Mouse (Mus musculus) T-cell, adult 2 months (primary cell): Measurements from ENCODE around the gene Ttc3.

Experiments
- DNase-seq: peaks from one replicate; pipeline ENCODE4 v3.0.0; 2022; ENCODE audit warnings: low spot score

The Ttc3 gene

DNA sequence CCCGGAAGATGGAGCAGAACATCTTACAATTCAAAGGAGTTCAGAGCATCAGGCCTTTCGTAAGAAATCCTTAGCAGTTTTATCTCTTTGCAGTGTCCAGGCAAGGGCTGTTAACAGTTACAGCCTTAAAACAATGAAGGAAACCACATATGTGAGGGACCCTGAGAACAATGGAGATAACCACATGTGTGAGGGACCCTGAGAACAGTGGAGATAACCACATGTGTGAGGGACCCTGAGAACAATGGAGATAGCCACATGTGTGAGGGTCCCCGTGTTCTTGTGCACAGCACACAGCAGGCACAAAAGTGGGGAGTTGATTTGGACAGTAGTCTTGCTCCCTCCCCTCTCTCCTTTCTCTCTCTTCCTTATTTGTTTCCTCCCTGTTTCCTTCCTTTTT, 12.3 kb upstream of the Ttc3 start:
- no peak for DNase-seq

DNA sequence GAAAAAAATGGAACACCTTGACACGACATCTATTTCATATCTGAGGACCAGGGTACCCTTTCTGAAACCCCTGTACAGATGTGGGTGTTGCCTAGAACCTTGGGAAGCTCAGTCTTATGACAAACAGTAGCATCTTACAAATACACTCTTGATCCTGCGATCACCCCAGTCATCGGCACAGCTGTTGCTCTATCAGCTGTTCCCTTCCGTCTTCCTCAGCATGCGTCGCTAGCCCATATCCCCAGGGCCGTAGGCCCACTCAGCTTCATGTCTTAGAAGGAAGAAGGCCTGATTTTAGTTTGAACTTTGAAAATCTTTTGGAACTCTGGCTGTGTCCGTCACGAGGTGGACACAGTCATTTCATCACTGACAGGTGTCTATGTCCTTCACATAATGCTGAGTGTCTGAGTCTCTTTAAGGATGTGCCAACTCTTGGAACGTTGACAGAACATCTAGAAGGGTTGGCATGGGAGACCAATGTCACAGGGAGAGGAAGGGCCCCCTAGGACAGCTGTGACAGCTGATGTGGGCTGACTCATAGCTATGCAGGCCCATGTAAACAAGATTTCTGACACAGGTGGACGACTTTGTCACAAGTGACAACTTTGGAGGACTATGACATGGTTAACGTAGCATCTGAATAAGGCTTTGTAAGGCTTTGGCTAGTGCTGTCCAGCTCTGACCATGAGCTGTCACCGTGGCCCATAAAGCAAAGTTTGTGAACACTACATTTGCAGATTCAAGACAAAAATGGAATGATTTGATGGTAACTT, 9.7 kb upstream of the Ttc3 start:
- DNase-seq, result no peak

DNA sequence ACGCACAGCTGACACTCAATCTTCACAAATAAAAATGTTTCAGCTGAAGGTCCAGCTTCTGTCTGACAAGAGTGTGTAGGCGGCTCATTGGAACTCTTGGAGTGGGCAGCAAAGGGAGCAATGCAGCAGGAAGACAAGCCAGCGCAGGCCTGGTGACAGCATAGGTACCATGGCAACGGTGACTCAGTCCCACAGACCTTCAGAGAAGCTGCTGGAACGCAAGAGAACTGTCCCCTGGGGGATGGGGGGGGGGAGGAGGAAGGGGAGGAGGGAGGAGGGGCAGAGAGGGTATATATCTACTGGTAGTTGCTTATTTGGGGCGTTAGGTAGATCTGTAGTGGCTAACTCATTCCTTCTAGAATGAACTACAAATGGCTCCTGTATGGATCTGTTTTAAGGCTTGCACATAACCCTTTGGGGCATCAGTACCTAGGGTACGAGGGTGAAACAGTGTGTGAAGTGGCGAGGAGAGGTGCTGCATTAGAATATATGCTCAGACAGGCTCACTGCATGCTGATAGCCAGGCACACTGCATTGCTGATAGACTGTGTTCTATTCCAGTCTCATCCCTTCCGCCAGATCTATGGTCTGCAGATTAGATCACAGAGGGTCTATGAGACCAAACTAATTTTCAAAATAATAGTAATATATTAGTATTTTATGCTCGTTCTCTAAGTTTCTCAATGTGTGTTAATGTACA, 8.1 kb upstream of the Ttc3 start:
- no peak for DNase-seq

DNA sequence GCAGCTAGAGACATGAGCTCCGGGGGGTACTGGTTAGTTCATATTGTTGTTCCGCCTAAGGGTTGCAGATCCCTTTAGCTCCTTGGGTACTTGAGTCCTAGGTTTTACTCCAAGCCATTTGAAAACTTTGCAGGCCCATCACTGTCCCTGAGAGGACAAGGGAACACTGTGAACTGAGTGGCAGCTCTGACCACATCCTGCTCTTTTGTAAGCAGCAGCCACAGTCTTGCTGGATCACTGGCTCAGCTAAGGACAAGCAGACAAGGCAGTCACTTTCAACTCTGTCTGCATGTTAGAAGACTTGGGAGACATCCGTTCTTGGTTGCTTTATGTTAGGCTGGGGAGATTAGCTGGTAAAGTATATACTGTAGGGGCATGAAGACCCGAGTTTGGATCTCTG, 6.6 kb upstream of the Ttc3 start:
- DNase-seq, result no peak

DNA sequence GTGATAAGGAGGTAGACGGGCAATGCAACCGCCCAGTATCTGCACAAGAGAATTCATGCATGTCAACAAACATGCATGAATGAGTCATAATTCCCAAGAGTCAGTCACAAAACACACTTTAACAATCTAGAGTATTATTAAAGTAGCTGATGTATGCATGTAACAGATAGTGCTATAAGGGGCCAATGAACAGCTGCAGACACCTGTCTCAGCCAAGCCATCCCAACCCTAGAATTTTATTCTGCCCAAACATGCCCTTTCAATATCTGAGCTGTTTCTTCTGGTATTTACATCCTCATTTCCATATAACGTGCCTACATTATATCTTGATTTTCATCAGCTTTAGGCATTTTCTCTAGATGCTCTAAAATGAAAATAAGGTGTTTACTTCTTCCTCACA, 5.0 kb upstream of the Ttc3 start:
- DNase-seq, result no peak

GRCm38 (mm10) chr16:94369596-94370172, 734 bp upstream of the Ttc3 start:
- no peak for DNase-seq

GRCm38 (mm10) chr16:94370915-94371300, 490 bp downstream of the Ttc3 start:
- peak; percentile 74 for DNase-seq

- DNase-seq, result peak; percentile 71
Measured at GRCm38 (mm10) chr16:94371301-94371931, 998 bp downstream of the Ttc3 start, which contains the start of gene Pigp. Gene Pigp, minus strand, starts transcription at chr16:94371842.

- DNase-seq, result no peak
Measured at GRCm38 (mm10) chr16:94379386-94379785, 9.0 kb downstream of the Ttc3 start.

- DNase-seq, result peak; percentile 48
Measured at GRCm38 (mm10) chr16:94383277-94383676, 12.9 kb downstream of the Ttc3 start.

DNA sequence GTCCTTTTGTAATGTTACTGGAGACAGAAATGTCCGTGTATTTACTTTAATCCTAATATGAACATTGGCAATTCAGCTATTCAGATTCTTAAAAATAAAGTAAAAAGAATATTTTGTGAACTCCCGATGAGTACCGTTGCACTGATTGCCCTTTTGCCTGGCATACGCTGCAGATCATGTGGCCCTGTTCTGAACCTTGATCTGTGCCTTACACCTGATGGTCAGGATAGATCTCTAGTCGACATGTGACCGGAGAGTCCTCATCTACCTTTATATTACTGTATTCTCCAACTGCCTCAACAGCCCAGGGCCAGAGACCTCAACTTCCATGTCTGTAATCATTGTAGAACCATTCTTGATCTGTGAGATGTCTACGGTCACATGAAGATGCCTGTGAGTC, 17.3 kb downstream of the Ttc3 start:
- no peak for DNase-seq

- no peak for DNase-seq
Measured at GRCm38 (mm10) chr16:94392299-94392698, 21.9 kb downstream of the Ttc3 start.

- DNase-seq, result no peak
Measured at GRCm38 (mm10) chr16:94395051-94395450, 24.6 kb downstream of the Ttc3 start.

DNA sequence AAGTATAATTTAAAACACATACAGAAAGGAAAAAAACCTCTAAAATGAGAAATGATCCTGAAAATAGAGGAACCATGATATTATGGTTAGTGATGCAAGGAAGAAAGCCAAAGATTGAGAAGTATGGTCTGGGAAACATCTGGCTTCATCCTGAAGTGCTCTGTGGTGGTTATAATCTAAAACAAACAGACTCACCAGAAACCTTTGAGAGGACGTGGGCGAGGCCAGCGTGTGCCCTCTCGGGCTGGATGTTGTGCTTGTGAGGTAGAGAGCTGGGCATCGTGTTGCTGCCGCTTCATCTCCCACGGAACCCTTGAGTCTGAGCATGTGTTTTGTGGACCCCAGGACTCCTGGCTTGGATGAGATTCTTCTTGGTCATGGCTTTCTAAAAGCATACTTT, 26.2 kb downstream of the Ttc3 start:
- no peak for DNase-seq

DNA sequence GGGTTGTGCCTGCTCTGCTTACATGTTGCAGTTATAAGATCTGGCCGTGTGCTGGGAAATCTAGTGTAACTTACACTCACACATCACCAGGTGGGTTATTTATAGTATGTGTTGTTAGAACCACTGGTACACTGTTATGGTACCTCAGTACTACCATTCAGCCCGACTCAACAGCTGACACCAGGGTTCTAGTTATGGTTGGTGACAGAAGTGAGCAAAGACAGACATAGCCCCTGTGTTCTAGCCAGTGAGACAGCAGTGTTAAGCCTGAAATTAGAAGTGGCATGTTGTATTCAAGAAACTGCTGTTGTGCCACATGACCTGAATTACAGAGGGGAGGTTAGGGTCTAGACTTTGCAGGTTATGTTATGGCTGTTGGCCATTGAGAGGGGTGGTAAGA, 28.7 kb downstream of the Ttc3 start:
- DNase-seq, result no peak

DNA sequence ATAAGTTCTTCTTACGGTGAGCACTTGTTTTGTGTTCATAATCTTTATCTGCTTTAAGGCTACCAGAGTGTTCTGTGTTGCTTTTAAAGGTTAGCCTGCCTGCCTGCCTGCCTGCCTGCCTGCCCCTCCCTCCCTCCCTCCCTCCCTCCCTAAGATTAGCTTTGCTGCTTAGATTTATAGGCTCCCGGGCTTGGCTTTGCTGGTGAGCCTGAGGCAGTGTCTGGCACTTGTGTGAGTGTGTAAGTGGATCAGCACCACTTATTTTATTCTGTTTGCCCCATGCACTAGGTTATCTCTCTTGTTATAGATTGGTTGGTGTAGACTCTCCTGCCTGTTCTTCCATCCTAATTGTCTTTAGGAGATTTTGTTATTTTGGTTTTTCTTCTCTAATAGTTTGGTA, 31.2 kb downstream of the Ttc3 start:
- no peak for DNase-seq

GRCm38 (mm10) chr16:94402185-94402584, 31.8 kb downstream of the Ttc3 start:
- peak; percentile 30 for DNase-seq

GRCm38 (mm10) chr16:94411287-94411686, 40.9 kb downstream of the Ttc3 start:
- no peak for DNase-seq

DNA sequence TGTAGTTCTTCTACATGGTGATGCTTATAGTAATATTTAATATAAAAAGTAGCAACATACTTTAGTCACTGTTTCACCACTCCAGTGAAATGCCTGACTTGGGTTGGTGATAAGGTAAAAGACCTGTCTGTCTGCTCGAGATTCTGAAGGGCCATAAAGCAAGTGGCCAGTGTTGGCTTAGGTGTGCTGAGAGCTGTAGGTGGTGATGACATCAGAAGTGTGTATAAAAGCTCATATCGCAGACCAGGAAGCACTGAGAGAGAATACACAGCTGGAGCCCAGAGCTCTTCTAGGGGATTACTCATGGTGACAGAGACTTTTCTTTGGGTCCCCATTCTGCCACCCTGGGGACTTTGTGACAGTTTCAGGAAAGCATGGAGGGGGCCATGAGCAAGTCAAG, 41.8 kb downstream of the Ttc3 start:
- DNase-seq, result no peak

DNA sequence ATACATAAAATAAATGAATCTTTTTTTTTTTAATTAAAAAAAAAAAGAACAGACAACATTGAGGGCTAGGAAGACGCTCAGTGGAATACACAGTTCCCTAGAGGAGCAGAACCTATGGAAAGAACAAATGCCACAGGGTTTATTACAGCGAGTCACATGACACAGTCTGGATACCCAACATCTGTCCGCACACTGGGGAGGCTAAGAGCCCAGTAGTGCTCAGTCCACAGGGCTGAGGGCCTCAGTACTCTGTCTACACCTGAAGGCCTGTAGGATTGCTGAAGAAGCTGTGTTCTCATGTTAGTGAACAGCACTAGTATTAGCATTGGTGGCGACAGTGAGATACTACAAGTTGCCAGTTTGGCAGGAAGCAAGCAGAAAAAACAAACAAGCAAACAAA, 42.3 kb downstream of the Ttc3 start:
- no peak for DNase-seq

GRCm38 (mm10) chr16:94414151-94414550, 43.7 kb downstream of the Ttc3 start:
- no peak for DNase-seq

DNA sequence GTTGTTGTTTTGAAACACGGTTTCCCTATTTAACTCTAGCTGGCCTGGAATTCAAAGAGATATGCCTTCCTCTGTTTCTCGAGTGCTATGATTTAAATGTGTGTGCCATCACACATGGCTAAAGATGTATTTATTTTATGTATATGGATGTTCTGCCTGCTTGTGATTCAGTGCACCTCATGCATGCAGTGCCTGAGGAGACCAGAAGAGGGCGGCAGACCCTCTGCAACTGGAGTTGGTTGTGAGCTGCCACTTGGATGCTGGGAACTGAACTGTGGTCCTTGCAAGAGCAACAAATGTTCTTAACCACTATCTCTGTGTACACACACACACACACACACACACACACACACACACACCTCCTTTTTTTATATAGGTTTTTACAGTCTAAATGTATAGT, 50.1 kb downstream of the Ttc3 start:
- DNase-seq, result no peak

GRCm38 (mm10) chr16:94428948-94429347, 58.5 kb downstream of the Ttc3 start:
- no peak for DNase-seq
